Mouse (Mus musculus) ES-Bruce4 (cell line): ENCODE data around the gene Gm10338.
"Not testable (repeated sequence)": the region's sequence is repeated elsewhere in the genome, so short reads cannot be mapped to it uniquely, and the experiment has no call there.

Source experiments
- CTCF ChIP-seq: IDR thresholded peaks from one replicate; pipeline ENCODE4 v1.8.1; 2011; ENCODE audit warnings: low read depth, low read length
- EP300 ChIP-seq: IDR thresholded peaks from 2 replicates; pipeline ENCODE4 v1.6.1; 2011; ENCODE audit warnings: low read depth, low read length; ENCODE audit not compliant: insufficient read depth

GRCm38 (mm10) chr14:7567890-7568289 lies 27.5 kb downstream of the Gm10338 start:
- not testable (repeated sequence) for TF ChIP-seq EP300, CTCF
